In the genomic region with DNA sequence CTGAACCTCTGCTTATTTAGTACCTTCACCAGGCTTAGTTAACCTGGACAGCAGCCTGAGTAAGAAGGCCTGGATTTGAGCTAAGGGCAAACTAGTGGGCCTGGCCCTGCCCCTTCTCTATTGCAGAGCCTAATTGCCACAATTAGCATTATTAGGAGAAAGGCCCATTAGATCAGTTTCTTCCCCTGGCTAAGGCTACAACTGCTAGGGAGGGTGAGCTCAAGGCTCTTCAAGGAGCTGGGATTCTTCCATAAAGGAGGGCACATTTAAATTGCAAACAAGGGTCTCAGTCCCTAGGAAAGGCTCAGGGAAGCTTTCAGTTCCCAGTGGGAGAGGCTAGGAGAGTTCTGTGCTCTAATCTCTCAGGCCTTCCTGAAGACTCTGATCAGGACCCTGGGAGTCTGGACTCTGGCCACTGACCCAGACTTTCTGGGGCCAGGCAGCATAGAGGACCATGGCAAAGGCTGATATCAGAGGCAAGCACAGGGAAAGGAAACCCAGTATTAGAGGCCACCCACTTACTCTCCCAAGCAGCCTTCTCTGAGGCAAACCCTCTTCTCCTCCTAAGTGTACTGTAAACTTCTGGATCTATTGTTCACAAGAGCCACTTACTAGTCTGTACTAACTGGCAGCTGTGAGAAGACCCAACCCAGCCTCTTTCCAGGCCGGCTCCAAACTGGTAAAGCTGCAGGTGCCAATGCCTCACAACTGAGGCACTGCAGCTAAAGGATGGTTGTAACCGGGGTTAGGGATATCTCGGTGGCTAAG, we compare ENCODE assay signal across 11 mouse cellular contexts.
DNase-seq lines count a peak whose midpoint lies in the region; ATAC-seq and TF ChIP-seq lines count a peak whose summit lies in the region.
"Had no signal": no experiment of that assay in that cellular context is flagged by ENCODE, and none has a peak within 500 bp of the region (broad histone marks: within the 10 kb centered on the region; RNA-seq: fewer than 3 reads in every experiment).

No protein-coding gene starts in this region.

- WGBS in heart, embryonic 15.5 days, result 32% methylated on average over 3 of the region's 3 CpGs
- 50% methylated on average over 3 of the region's 3 CpGs for WGBS in lung, embryonic 16.5 days
- WGBS in lung, adult 2 months, result 66% methylated on average over 3 of the region's 3 CpGs
- 47% methylated on average over 3 of the region's 3 CpGs for WGBS in forebrain, embryonic 16.5 days

- H3K36me3 ChIP-seq in heart, embryonic 15.5 days, result no peaks in the 10 kb centered on the region
- no peaks in the 10 kb centered on the region for H3K36me3 ChIP-seq in lung, embryonic 16.5 days (ENCODE audit: control insufficient read depth, insufficient read depth, low read length)
- H3K36me3 ChIP-seq in forebrain, embryonic 16.5 days (ENCODE audit: control insufficient read depth, insufficient read depth), result no peaks in the 10 kb centered on the region
- H3K36me3 ChIP-seq: embryonic facial prominence, embryonic 15.5 days had no signal

- no peak for TF ChIP-seq CTCF in lung, adult 2 months (IDR thresholded peaks at IDR 0.05; ENCODE audit: insufficient read depth, low read length)

- TF ChIP-seq POLR2A in lung, adult 2 months (IDR thresholded peaks at IDR 0.05; ENCODE audit: borderline replicate concordance, extremely low read depth, low read depth, low read length), result no peak

- peaks cover 76% of the 10 kb centered on the region for H3K4me1 ChIP-seq in heart, embryonic 15.5 days (replicated peaks)
- H3K4me1 ChIP-seq in lung, embryonic 16.5 days (replicated peaks; ENCODE audit: control insufficient read depth, insufficient read depth, low read length), result peaks cover 61% of the 10 kb centered on the region
- H3K4me1 ChIP-seq in lung, adult 2 months (ENCODE audit: control insufficient read depth, insufficient read depth, low read length), result peaks cover 17% of the 10 kb centered on the region; the same call in 1 of the 2 replicates
- peaks cover 17% of the 10 kb centered on the region for H3K4me1 ChIP-seq in forebrain, embryonic 16.5 days (replicated peaks; ENCODE audit: control insufficient read depth, insufficient read depth, low read length)

- no peaks in the 10 kb centered on the region for H3K9me3 ChIP-seq in heart, embryonic 15.5 days (replicated peaks)
- H3K9me3 ChIP-seq in lung, embryonic 16.5 days (ENCODE audit: control insufficient read depth, low read length), result no peaks in the 10 kb centered on the region
- no peaks in the 10 kb centered on the region for H3K9me3 ChIP-seq in forebrain, embryonic 16.5 days (ENCODE audit: control insufficient read depth, low read length)
- H3K9me3 ChIP-seq: embryonic facial prominence, embryonic 15.5 days had no signal

- no peak overlapping the region for H3K4me2 ChIP-seq in heart, embryonic 15.5 days
- no peak overlapping the region for H3K4me2 ChIP-seq in lung, embryonic 16.5 days (ENCODE audit: low read depth, low read length)
- H3K4me2 ChIP-seq in forebrain, embryonic 16.5 days (ENCODE audit: low read length), result no peak overlapping the region
- H3K4me2 ChIP-seq: embryonic facial prominence, embryonic 15.5 days had no signal

- no peak for DNase-seq in heart, adult 9 months (ENCODE audit: low spot score in 2 of 2)
- no peak for DNase-seq in lung, adult 2 months
- peak; percentile 58 for DNase-seq in lung, postnatal 36 days
- no peak for DNase-seq in urinary bladder, postnatal 4 days (ENCODE audit: low spot score in 2 of 2)
- DNase-seq: cerebellum, postnatal 25 days had no signal

- no peak overlapping the region for H3K4me3 ChIP-seq in heart, embryonic 15.5 days
- H3K4me3 ChIP-seq in lung, embryonic 16.5 days (ENCODE audit: low read length), result no peak overlapping the region
- H3K4me3 ChIP-seq in lung, adult 2 months (replicated peaks; ENCODE audit: extremely low read depth, low read depth, low read length), result no peak overlapping the region
- H3K4me3 ChIP-seq in forebrain, embryonic 16.5 days (replicated peaks; ENCODE audit: low read length), result no peak overlapping the region
- H3K4me3 ChIP-seq: embryonic facial prominence, embryonic 15.5 days had no signal

- H3K27me3 ChIP-seq in heart, embryonic 15.5 days, result no peaks in the 10 kb centered on the region
- H3K27me3 ChIP-seq in lung, embryonic 16.5 days (ENCODE audit: control insufficient read depth, insufficient read depth, low read depth, low read length), result no peaks in the 10 kb centered on the region
- H3K27me3 ChIP-seq in forebrain, embryonic 16.5 days (replicated peaks; ENCODE audit: control insufficient read depth, insufficient read depth, low read length), result peaks cover 4% of the 10 kb centered on the region; the same call in 1 of the 2 replicates
- H3K27me3 ChIP-seq: embryonic facial prominence, embryonic 15.5 days had no signal

- 0 out of 2 replicates have a peak overlapping the region, but pooled peaks have one; percentile 1 for H3K27ac ChIP-seq in heart, embryonic 15.5 days
- peak overlapping the region; percentile 56 for H3K27ac ChIP-seq in lung, embryonic 16.5 days (ENCODE audit: low read length)
- H3K27ac ChIP-seq in forebrain, embryonic 16.5 days (ENCODE audit: low read length), result no peak overlapping the region
- H3K27ac ChIP-seq: embryonic facial prominence, embryonic 15.5 days; hindbrain, postnatal 0 days had no signal

- ATAC-seq in heart, embryonic 15.5 days (replicated peaks; ENCODE audit: insufficient number of reproducible peaks, insufficient read depth, low FRiP score, low read depth), result no peak
- ATAC-seq in lung, embryonic 16.5 days (ENCODE audit: low read depth), result peak; percentile 84
- peak; percentile 26; the same call in 1 of the 2 replicates for ATAC-seq in forebrain, embryonic 16.5 days
- ATAC-seq: CD4-positive, CD25-positive, alpha-beta regulatory T cell, adult 4 months; hindbrain, postnatal 0 days had no signal

- no peak overlapping the region for H3K9ac ChIP-seq in heart, embryonic 15.5 days
- H3K9ac ChIP-seq in lung, embryonic 16.5 days (ENCODE audit: low read length), result no peak overlapping the region
- no peak overlapping the region for H3K9ac ChIP-seq in forebrain, embryonic 16.5 days (replicated peaks; ENCODE audit: low read depth, low read length)
- H3K9ac ChIP-seq: embryonic facial prominence, embryonic 15.5 days had no signal
